Mouse (Mus musculus) v-Abl transformed pro-B cells (cell line): Measurements from ENCODE around the gene Os9.
"Not testable (repeated sequence)": the region's sequence is repeated elsewhere in the genome, so short reads cannot be mapped to it uniquely, and the experiment has no call there.

Experiments
- in situ Hi-C, 2 experiments: fragments of 400-800 bp; cut with MboI; formaldehyde crosslinking; loops; one replicate each; pipeline ENCODE4 v1.15.1; 2025; ENCODE audit not compliant: unreplicated experiment in 2 of 2

Os9 gene

GRCm38 (mm10) chr10:127069281-127070189 lies 51.4 kb downstream of the Os9 start:
- in situ Hi-C loops: no loop called here

GRCm38 (mm10) chr10:127068360-127069038 lies 52.4 kb downstream of the Os9 start:
- in situ Hi-C loops: no loop called here

- in situ Hi-C loops: no loop called here
Measured at GRCm38 (mm10) chr10:127066519-127067018, 54.4 kb downstream of the Os9 start.

GRCm38 (mm10) chr10:127065981-127066380 lies 55.0 kb downstream of the Os9 start:
- in situ Hi-C loops: no loop called here

GRCm38 (mm10) chr10:127063913-127064870 lies 56.7 kb downstream of the Os9 start:
- in situ Hi-C loops: no loop called here

GRCm38 (mm10) chr10:127063239-127063872 lies 57.6 kb downstream of the Os9 start, which contains the start of gene Cdk4:
TSS of gene Cdk4 (plus strand) at chr10:127063534.
- in situ Hi-C loops: no loop called here

- in situ Hi-C loops: no loop called here
Measured at GRCm38 (mm10) chr10:127062503-127062902, 58.4 kb downstream of the Os9 start.

GRCm38 (mm10) chr10:127062101-127062500 lies 58.8 kb downstream of the Os9 start:
- in situ Hi-C loops: not testable (repeated sequence)

GRCm38 (mm10) chr10:127061513-127061912 lies 59.4 kb downstream of the Os9 start:
- in situ Hi-C loops: no loop called here

- in situ Hi-C loops: no loop called here
Measured at GRCm38 (mm10) chr10:127061085-127061484, 59.8 kb downstream of the Os9 start.

GRCm38 (mm10) chr10:127059968-127060916 lies 60.7 kb downstream of the Os9 start, which contains the start of gene March9:
TSS of gene March9 (minus strand) at chr10:127060184.
- in situ Hi-C loops: no loop called here

GRCm38 (mm10) chr10:127059174-127059967 lies 61.6 kb downstream of the Os9 start:
- in situ Hi-C loops: no loop called here

GRCm38 (mm10) chr10:127058708-127059107 lies 62.2 kb downstream of the Os9 start:
- in situ Hi-C loops: no loop called here

GRCm38 (mm10) chr10:127058161-127058560 lies 62.8 kb downstream of the Os9 start:
- in situ Hi-C loops: no loop called here

GRCm38 (mm10) chr10:127056490-127056889 lies 64.4 kb downstream of the Os9 start:
- in situ Hi-C loops: no loop called here

- in situ Hi-C loops: no loop called here
Measured at GRCm38 (mm10) chr10:127055406-127055805, 65.5 kb downstream of the Os9 start.

GRCm38 (mm10) chr10:127054646-127055045 lies 66.3 kb downstream of the Os9 start:
- in situ Hi-C loops: no loop called here

- in situ Hi-C loops: no loop called here
Measured at GRCm38 (mm10) chr10:127050119-127050474, 70.8 kb downstream of the Os9 start.
